Mouse (Mus musculus) lung, embryonic 15.5 days (tissue): ENCODE results near the gene Hrasls5. TPM values are rescaled to one million over a fixed set of nuclear protein-coding genes. Genes with fewer than 3 reads are reported as not detected.

Source experiments
- ATAC-seq: fragments of 200-750 bp; cut with Nextera tagmentation; 2 replicates; pipeline ENCODE4 v1.8.0; 2017; ENCODE audit warnings: moderate number of reproducible peaks, borderline replicate concordance; ENCODE audit not compliant: low FRiP score, low TSS enrichment; ENCODE audit errors: extremely low read depth
- H3K27ac ChIP-seq: fragments of 300-500 bp; sonication (generic); 2 replicates; pipeline ENCODE4 v1.5.1; 2015; ENCODE audit warnings: moderate library complexity, mild to moderate bottlenecking, inconsistent platforms
- H3K27me3 ChIP-seq: fragments of 300-500 bp; sonication (generic); 2 replicates; pipeline ENCODE4 v1.6.1; 2015; ENCODE audit warnings: inconsistent platforms
- H3K36me3 ChIP-seq: fragments of 300-500 bp; sonication (generic); 2 replicates; pipeline ENCODE4 v1.6.1; 2015; ENCODE audit warnings: inconsistent platforms
- H3K4me1 ChIP-seq: fragments of 300-500 bp; sonication (generic); 2 replicates; pipeline ENCODE4 v1.6.1; 2015; ENCODE audit warnings: inconsistent platforms
- H3K4me2 ChIP-seq: fragments of 300-500 bp; sonication (generic); 2 replicates; pipeline ENCODE4 v1.6.1; 2015; ENCODE audit warnings: inconsistent platforms, mild to moderate bottlenecking, moderate library complexity
- H3K4me3 ChIP-seq: fragments of 300-500 bp; sonication (generic); 2 replicates; pipeline ENCODE4 v1.5.1; 2015; ENCODE audit warnings: mild to moderate bottlenecking, inconsistent platforms
- H3K9ac ChIP-seq: fragments of 300-500 bp; sonication (generic); 2 replicates; pipeline ENCODE4 v1.6.1; 2015; ENCODE audit warnings: inconsistent platforms
- H3K9me3 ChIP-seq: fragments of 300-500 bp; sonication (generic); 2 replicates; pipeline ENCODE4 v1.6.1; 2016; ENCODE audit warnings: inconsistent platforms
- WGBS: fragments of 180-500 bp; shearing (Covaris S2); methylation state at CpG from one replicate; pipeline ENCODE4 v1.1.7; 2015; 5-methylcytosine and 5-hydroxymethylcytosine counted together
- polyA plus RNA-seq: library from polyadenylated mRNA; unstranded; fragments of >200 nt; fragmentation: Nextera tagmentation; extraction: Ambion mirVana; gene quantifications from 2 replicates; pipeline ENCODE4 v1.2.1, GENCODE M21; 2015

Hrasls5 gene
- polyA plus RNA-seq, 1 experiment from 2014 or later = 0.26 TPM

DNA sequence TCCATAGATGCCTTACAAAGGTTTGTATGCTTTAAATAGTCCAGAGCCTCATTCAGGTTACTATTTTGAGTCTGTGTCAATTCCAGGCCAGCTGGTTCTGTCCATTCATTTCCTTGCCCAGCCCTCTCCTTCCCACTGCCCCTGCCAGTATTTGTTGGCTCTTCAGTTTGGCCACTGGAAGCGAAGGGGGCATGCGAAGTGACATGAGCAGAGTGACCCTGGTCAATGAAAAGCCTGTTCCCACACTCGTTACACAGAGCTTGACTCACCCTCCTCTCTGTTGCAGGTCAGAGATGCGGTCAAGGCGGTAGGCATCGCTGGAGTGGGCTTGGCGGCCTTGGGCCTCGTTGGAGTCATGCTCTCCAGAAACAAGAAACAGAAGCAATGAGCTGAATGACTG lies 27.1 kb upstream of the Hrasls5 start:
- Histone ChIP-seq H3K4me1 (no peaks in the 10 kb centered on the region), H3K27ac (no peak overlapping the region), H3K9ac (no peak overlapping the region), H3K4me2 (no peak overlapping the region), H3K36me3 (no peaks in the 10 kb centered on the region), H3K4me3 (no peak overlapping the region), H3K27me3 (no peaks in the 10 kb centered on the region), H3K9me3 (no peaks in the 10 kb centered on the region)
- ATAC-seq = no peak
- 82% methylated on average over 8 of the region's 8 CpGs for WGBS

DNA sequence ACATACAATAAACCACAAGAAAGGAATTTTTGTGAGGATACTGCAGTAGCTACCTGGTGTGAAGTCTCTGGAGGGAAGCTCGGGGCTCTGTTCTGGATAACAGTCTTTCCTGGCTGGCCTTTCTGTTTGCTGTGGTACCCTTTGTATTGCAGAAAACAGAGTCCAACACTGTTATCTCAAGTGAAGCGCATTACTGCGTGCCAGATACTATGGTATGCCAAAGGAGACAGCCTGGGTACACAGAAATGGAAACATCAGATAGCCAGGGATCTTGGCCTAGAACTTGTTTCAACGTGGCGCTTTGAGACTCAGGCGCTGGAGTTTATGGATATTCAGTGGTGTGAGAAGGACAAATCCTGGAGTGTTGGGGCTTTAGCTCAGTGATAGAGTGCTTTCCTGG lies 26.6 kb upstream of the Hrasls5 start:
- no peak for ATAC-seq
- no peak overlapping the region for H3K9ac ChIP-seq

DNA sequence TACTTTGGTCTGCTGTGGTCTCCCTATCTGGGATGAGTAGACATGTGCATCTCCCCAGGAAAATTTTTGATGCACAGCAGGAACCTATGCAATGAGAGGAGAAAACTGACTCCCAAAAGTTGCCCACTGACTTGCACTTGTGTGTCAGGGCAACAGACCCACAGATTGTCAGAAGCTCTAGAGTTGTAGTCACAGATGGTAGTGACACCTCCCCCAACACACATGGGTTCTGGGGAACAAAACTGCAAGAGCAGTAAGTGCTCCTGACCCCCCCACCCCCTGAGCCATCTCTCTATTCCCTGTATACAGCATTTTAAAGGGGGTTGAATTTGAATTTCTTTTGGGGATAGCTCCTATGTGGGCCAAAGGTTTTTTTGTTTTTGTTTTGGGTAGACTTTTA lies 21.5 kb upstream of the Hrasls5 start:
- Histone ChIP-seq H3K36me3 (no peaks in the 10 kb centered on the region), H3K4me2 (no peak overlapping the region), H3K9ac (no peak overlapping the region), H3K4me3 (no peak overlapping the region), H3K9me3 (no peaks in the 10 kb centered on the region), H3K27ac (no peak overlapping the region), H3K4me1 (no peaks in the 10 kb centered on the region), H3K27me3 (no peaks in the 10 kb centered on the region)
- ATAC-seq = no peak

More for the DNA sequence above, 26.6 kb upstream of the Hrasls5 start:
- no peak overlapping the region for H3K4me2 ChIP-seq
- no peak overlapping the region for H3K27ac ChIP-seq
- no peak overlapping the region for H3K4me3 ChIP-seq
- WGBS = 89% methylated on average over 6 of the region's 6 CpGs
- no peaks in the 10 kb centered on the region for H3K27me3 ChIP-seq
- H3K36me3 ChIP-seq = no peaks in the 10 kb centered on the region
- no peaks in the 10 kb centered on the region for H3K4me1 ChIP-seq
- no peaks in the 10 kb centered on the region for H3K9me3 ChIP-seq

DNA sequence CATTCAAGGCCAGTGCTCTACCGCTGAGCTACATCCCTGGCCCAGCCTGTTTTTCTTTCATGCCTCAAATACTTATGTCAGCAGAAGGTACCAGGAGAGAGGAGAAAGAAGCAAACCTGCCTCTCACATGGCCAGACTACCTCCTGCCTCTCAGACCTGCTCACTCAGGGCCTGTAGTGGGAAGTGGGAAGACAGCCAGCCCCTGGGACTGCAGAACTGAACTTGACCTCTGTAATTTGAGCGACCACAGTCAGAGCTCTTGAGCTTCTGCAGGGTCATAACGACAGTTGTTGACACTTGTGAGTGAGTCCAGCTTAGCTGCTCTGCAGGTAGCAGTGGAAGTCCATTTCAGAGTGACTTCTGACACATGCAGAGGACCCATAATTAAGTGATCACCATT lies 20.3 kb upstream of the Hrasls5 start:
- Histone ChIP-seq H3K9me3 (no peaks in the 10 kb centered on the region), H3K4me2 (no peak overlapping the region), H3K27me3 (no peaks in the 10 kb centered on the region), H3K4me1 (no peaks in the 10 kb centered on the region), H3K36me3 (no peaks in the 10 kb centered on the region), H3K4me3 (no peak overlapping the region), H3K27ac (no peak overlapping the region), H3K9ac (no peak overlapping the region)
- 36% methylated on average over 3 of the region's 3 CpGs for WGBS
- no peak for ATAC-seq

DNA sequence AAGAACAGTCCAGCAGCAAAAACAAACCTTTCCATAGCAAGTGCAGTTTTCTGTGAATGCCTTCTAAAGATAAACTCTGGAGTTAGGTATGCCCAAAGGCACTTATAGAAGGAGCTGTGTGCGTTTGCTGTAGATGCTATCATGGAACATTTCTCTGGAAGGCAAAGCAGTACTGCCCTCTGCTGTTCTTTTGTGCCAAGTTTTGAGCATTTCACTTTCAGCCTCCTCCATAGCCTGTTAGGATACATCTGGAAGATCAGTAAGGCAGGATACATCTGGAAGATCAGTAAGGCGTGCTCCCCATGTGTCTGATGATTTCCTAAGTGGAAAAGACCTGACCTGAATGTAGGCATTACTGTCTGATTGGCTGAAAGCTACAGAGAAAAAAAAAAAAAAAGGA lies 16.8 kb upstream of the Hrasls5 start:
- Histone ChIP-seq H3K36me3 (no peaks in the 10 kb centered on the region), H3K9ac (no peak overlapping the region), H3K27me3 (no peaks in the 10 kb centered on the region), H3K4me2 (no peak overlapping the region), H3K4me1 (no peaks in the 10 kb centered on the region), H3K27ac (no peak overlapping the region), H3K9me3 (no peaks in the 10 kb centered on the region), H3K4me3 (no peak overlapping the region)
- no peak for ATAC-seq
- 12% methylated on average over 2 of the region's 2 CpGs for WGBS

DNA sequence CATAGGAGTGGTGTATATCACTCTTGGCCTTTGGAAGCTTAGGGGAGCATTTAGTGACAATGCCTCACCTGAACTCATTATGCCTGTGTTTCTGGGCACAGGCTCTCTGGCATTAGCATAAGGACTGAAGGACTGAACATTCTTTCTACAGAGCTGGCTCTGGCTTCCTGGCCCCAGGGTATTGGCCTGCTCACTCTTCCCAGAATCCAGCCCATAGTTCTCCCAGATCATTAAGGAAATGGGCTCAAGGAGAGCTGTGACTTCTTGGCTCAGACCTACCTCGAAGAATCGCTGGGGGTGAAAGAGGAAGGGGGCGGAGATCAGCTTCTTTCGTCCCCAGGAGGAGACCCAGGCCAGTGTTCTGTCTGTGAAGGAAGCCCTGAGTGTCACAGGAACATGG lies 13.9 kb upstream of the Hrasls5 start:
- 39% methylated on average over 4 of the region's 4 CpGs for WGBS
- H3K27me3 ChIP-seq = no peaks in the 10 kb centered on the region
- H3K4me1 ChIP-seq = no peaks in the 10 kb centered on the region
- H3K4me3 ChIP-seq = no peak overlapping the region
- no peak overlapping the region for H3K27ac ChIP-seq
- H3K9me3 ChIP-seq = no peaks in the 10 kb centered on the region
- no peaks in the 10 kb centered on the region for H3K36me3 ChIP-seq
- H3K9ac ChIP-seq = no peak overlapping the region
- no peak for ATAC-seq
- H3K4me2 ChIP-seq = no peak overlapping the region

DNA sequence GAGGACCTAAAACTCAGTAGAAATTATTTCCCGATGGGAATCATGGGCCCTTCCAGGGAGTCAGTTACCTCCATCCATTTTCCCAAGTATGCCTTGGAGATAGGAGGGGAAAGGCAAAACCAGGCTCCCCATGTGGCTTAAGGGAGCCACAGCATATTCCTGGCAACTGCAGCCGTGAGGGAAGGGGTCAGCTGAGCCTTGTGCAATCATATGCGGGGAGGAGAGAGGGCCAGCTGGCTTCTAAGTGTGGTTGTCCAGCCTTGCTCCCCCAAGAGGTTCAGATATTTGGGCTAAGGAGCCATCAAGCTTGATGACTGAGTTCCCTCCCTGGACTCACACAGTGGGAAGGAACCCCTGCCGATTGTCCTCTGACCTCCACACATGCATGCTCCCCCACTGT lies 10.8 kb upstream of the Hrasls5 start:
- Histone ChIP-seq H3K27ac (no peak overlapping the region), H3K9ac (no peak overlapping the region), H3K36me3 (no peaks in the 10 kb centered on the region), H3K9me3 (no peaks in the 10 kb centered on the region), H3K4me2 (no peak overlapping the region), H3K4me1 (peaks cover 13% of the 10 kb centered on the region), H3K4me3 (no peak overlapping the region), H3K27me3 (no peaks in the 10 kb centered on the region)
- ATAC-seq = no peak
- 71% methylated on average over 4 of the region's 4 CpGs for WGBS

DNA sequence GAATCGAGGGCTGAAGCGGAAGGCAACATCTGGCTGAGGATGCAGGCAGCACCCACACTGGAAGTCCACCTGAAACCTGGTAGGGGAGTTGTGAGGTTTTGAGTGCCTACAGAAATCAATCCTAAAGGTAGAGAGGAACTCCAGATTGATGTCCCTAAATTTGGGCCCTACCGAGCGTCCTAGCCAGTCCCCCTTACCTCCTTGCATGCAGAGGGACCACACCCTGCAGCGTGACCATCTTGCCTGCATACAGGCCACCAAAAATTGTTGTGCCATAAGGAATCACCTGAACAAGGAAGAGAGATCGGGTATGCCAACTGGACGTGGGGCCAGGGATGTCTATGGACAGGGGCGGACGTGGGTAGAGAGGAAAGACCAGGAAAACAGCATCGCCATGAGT lies 8.2 kb upstream of the Hrasls5 start:
- H3K4me1 ChIP-seq = peaks cover 31% of the 10 kb centered on the region
- no peak overlapping the region for H3K4me2 ChIP-seq
- no peak overlapping the region for H3K27ac ChIP-seq
- no peaks in the 10 kb centered on the region for H3K36me3 ChIP-seq
- H3K9me3 ChIP-seq = no peaks in the 10 kb centered on the region
- ATAC-seq = no peak
- H3K9ac ChIP-seq = no peak overlapping the region
- 92% methylated on average over 10 of the region's 10 CpGs for WGBS
- H3K4me3 ChIP-seq = no peak overlapping the region
- no peaks in the 10 kb centered on the region for H3K27me3 ChIP-seq

DNA sequence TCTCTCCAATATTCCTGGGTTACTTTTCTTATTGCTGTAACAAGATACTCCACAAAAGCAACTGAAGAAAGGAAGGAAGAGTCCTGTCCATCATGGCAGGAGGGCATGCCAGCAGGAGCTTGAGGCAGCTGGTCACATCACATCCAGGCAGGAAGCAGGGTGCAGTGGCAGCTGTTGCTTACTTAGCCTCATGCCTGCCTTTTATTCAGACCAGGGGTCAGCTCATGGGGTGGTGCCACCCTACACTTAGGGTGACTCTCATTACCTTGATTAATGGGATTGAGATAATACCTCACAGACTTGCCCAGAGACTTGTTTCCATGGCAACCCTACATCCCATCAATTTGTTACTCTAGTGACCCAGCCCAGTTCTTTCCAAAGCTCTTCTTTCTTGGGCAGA lies 7.3 kb upstream of the Hrasls5 start:
- ATAC-seq = no peak
- Histone ChIP-seq H3K36me3 (no peaks in the 10 kb centered on the region), H3K9ac (no peak overlapping the region), H3K4me3 (no peak overlapping the region), H3K4me2 (no peak overlapping the region), H3K9me3 (no peaks in the 10 kb centered on the region), H3K4me1 (peaks cover 31% of the 10 kb centered on the region), H3K27me3 (no peaks in the 10 kb centered on the region), H3K27ac (no peak overlapping the region)

DNA sequence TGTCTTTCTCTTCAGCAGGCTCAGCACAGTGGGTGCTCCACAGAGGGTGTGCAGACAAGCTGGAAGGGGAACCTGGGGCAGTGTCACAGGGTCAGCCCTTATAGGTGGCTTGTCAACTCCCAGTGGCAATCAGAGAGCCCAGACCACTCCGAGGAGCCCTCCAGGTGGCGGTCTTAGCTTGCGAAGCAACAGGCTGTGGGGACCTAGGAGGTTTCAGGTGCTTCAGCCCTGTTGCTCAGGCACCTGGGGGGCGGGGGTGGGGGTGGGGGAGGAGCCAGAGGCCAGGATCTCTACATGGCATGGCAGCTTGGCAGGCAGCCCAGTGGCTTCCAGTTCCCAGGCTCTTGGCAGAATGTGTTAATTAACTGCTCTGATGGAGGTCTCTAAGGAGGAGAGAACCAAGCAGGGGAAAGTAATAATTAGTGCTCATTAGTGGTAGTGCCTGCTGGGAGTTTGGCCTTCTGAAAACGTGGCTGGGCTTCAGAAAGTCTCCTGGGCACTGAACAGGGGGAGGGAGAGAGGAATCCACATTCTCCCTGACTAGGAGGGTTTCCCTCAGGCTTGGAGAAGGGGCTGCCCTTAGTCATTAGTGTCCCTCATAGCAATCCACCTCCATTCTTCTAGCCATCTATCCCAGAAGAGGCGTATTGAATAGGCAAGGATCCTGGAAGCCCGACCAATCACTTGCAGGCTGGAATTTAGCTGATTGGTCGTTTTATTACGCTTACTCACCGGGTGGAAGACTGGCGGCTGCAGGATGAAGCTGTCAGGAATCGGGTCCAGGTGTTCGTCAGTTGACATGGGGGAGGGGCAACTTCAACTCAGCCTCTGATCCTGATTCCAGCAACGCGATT lies 6.2 kb upstream of the Hrasls5 start:
- Histone ChIP-seq H3K4me2 (peak overlapping the region; percentile 58), H3K27ac (peak overlapping the region; percentile 84), H3K9ac (peak overlapping the region; percentile 14; the same call in 1 of the 2 replicates), H3K27me3 (no peaks in the 10 kb centered on the region), H3K9me3 (no peaks in the 10 kb centered on the region), H3K4me3 (peak overlapping the region; percentile 26), H3K4me1 (peaks cover 31% of the 10 kb centered on the region), H3K36me3 (no peaks in the 10 kb centered on the region)
- peak; percentile 69 for ATAC-seq
- 2% methylated on average over 15 of the region's 15 CpGs for WGBS

DNA sequence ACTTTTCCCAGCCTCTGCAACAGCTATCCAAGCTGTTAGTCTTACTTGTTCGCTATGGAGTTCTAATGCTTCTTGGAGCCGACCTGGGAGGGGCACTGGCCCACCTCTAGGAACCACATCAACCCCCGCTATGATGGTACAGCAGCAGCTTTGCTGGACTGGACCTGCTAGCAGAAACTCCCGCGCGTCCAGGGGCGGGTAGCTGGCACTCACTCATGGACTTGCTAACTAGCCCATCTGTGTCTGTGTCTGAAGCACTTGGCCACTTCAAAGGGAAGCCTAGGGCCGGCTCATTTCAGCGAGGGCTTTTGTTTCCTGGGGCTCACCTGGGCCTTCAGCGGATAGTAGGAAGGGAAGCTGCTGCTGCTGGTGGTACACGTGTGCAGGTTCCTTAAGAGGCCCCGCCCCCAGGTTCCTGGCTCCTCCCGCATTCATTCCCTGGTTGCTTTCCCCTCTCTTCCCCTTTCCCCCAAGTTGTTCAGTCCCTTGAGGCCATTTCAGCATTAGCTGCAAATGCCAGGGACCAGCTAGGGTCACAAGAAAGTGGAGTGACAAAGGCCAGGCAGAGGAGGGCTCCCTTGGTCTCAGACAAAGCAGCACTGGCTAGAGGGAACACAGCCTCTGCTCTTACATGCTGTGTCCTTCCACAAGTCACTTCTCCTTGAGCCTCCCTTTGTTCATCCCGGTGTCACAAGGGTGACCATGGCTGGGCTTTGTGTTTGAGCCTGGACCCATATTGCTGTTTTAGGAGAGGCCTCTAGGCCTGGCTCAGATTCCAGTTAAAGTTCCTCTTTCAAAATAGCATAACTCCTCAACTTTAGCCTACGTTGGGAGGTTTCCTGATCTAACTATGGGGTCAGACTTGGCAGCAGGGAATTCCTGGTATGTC lies 5.3 kb upstream of the Hrasls5 start, which contains the start of gene Lgals12:
Gene Lgals12, minus strand, starts transcription at position 393 of the 889 bp plus-strand sequence.
- Histone ChIP-seq H3K4me3 (peak within 1 kb of the TSS; percentile 26), H3K27ac (peak within 1 kb of the TSS; percentile 84)

DNA sequence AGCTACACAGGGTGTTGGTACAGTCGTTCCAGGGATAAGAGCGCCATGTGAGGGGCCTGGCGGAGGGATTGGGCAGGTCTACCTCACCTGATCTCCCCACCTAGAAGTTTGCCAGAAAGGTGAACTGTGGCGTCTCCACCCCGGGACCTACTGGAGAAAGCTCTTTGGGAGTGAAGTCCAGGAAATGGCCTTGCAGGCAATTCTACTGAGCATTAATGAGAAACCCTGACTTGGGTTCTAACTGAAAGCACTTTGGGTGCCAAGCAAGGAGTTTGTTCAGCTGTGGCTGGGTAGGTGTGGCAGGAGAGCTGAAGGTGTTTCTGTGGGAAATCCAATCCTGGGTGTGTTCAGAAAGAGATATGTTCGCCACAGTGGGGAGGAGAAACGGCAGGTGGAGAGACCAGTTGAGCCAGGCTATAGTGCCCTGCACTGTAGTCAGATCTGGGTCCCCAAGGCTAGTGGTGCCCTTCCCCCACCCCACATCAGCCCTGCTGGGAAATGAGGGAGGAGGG lies 4.6 kb upstream of the Hrasls5 start:
- H3K9me3 ChIP-seq = no peaks in the 10 kb centered on the region
- H3K36me3 ChIP-seq = no peaks in the 10 kb centered on the region
- 52% methylated on average over 7 of the region's 7 CpGs for WGBS
- ATAC-seq = peak; percentile 55; the same call in 1 of the 2 replicates
- no peak overlapping the region for H3K4me3 ChIP-seq
- H3K4me1 ChIP-seq = peaks cover 42% of the 10 kb centered on the region
- H3K4me2 ChIP-seq = no peak overlapping the region
- H3K27me3 ChIP-seq = no peaks in the 10 kb centered on the region
- no peak overlapping the region for H3K9ac ChIP-seq
- peak overlapping the region; percentile 84 for H3K27ac ChIP-seq

More for the DNA sequence above, 5.3 kb upstream of the Hrasls5 start, which contains the start of gene Lgals12:
- Histone ChIP-seq H3K4me2 (peak within 1 kb of the TSS; percentile 58), H3K9ac (peak within 1 kb of the TSS; percentile 14; the same call in 1 of the 2 replicates), H3K27me3 (no peaks in the 10 kb centered on the region), H3K36me3 (no peaks in the 10 kb centered on the region), H3K4me1 (peaks cover 36% of the 10 kb centered on the region), H3K9me3 (no peaks in the 10 kb centered on the region)
- ATAC-seq = peak; percentile 47; the same call in 1 of the 2 replicates
- 6% methylated on average over 15 of the region's 15 CpGs for WGBS
